Mouse (Mus musculus): ENCODE measurements around the gene Rnf126.

- TF ChIP-seq CTCF (IDR thresholded peaks at IDR 0.05; ENCODE audit: control insufficient read depth, insufficient read depth, low read length), result no peak
- TF ChIP-seq POLR2A (IDR thresholded peaks at IDR 0.05; ENCODE audit: borderline replicate concordance, control insufficient read depth, low read depth, low read length), result no peak
Measured at GRCm38 (mm10) chr10:79714996-79715395, 51.8 kb downstream of the Rnf126 start.
